Mouse (Mus musculus) CH12F3 (cell line): Measurements from ENCODE around the gene Mcmbp.

Experiments
- in situ Hi-C: fragments of 300-500 bp; cut with MboI; formaldehyde crosslinking; loops from 2 replicates; pipeline ENCODE4 v1.14.3; 2020; ENCODE audit warnings: low sequenced_read_pairs

Gene Mcmbp

GRCm38 (mm10) chr7:128740334-128740733 is at the start of gene Mcmbp:
Gene Mcmbp, minus strand, starts transcription at chr7:128740495.
- in situ Hi-C loops = no loop called here

GRCm38 (mm10) chr7:128790045-128790444 is 49.8 kb upstream of the Mcmbp start:
- in situ Hi-C loops = no loop called here

DNA sequence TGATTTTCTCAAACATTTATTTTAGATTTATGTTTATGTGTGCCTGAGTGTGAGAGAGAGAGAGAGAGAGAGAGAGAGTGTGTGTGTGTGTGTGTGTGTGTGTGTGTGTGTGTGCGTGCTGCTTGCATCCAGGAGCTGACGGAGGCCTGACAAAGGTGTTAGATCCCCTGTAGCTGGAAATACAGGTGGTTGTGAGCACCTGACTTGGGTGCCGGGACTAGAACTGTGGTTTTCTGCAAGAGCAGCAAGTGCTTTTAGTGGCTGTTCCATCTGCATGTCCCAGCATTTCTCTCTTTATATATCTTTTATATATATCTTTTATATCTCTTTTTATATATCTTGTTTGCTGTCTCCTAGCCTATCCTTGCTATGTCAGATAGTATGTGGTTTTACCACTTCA is 41.6 kb upstream of the Mcmbp start:
- in situ Hi-C loops = no loop called here

- in situ Hi-C loops = no loop called here
Measured at GRCm38 (mm10) chr7:128779305-128779704, 39.0 kb upstream of the Mcmbp start.

GRCm38 (mm10) chr7:128777201-128777600 is 36.9 kb upstream of the Mcmbp start:
- in situ Hi-C loops = no loop called here

DNA sequence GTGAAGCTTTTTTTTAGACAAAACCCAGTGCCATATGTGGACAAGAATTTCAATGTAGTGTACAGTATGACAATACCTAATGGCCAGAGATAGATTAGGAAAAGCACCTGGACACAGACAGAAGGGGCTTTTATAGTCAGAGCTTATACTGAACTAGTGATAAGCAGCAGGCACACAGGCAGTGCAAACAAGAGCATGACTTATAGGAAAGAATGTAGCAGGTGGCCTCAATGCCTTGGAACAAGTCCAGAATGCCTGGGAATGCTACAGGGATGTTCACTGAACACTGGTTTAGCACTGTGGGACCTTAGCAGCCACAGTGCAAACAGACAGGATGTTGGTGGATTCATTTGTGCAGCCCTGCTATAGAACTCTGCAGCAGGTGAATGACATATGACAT is 26.4 kb upstream of the Mcmbp start:
- in situ Hi-C loops = no loop called here

GRCm38 (mm10) chr7:128758948-128759347 is 18.7 kb upstream of the Mcmbp start:
- in situ Hi-C loops = no loop called here

- in situ Hi-C loops = no loop called here
Measured at GRCm38 (mm10) chr7:128755396-128755795, 15.1 kb upstream of the Mcmbp start.

DNA sequence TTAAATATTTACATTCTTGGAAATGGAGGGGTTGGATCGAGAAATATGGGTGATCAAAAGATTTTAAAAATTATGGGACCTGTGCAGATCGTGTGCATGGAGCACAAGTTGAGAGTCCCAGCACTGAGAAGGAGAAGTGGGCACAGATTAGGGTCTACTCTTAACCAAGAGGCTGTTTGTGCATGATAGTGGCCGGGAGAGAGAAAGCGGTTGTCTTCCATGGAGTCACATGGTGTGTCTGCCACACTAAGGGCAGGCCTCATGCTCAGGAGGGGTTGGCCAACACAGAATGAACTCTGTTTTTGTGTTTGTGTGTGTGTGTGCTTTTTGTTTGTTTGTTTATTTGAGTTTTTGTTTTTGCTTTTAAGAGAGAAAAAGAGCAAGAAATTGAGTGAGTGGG is 11.7 kb upstream of the Mcmbp start:
- in situ Hi-C loops = no loop called here

DNA sequence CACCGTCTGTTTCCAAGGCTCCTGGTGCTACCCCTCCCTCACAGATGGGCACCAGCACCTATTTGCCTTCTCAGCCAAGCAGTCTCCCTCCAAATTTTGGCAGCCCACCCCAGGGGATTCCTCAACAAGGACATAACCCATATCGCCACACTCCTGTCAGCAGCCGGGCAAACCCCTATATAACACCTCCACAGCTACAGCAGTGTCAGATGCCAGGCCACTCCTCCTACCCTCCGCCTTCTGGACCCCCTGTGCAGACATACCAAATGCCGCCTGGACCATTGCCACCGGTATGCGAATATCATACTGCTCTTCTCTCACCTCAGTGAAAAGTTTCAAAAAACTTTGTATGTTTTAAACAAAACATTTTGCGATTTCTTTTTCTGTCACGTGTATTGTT is 10.0 kb upstream of the Mcmbp start:
- in situ Hi-C loops = no loop called here

DNA sequence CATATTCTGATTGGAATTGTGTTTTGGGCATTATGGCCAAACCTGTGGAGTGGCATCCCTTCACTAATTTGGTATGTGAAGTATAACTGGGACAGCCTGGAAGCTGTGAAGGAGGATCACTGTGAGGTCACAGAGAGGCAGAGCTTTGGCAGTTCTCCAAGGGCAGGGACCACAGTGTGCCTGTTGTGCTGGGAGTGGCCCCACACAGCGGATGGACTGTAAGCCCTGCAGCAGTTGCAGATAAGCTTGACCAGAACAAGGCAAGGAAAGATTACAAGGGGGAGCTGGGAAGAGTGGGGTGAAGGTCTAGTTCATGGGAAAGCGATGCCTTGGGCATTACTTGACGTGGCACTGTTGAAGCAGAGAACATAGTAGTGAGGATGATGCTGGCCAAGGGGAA is 8.5 kb upstream of the Mcmbp start:
- in situ Hi-C loops = no loop called here

- in situ Hi-C loops = no loop called here
Measured at GRCm38 (mm10) chr7:128746151-128746550, 5.9 kb upstream of the Mcmbp start.

DNA sequence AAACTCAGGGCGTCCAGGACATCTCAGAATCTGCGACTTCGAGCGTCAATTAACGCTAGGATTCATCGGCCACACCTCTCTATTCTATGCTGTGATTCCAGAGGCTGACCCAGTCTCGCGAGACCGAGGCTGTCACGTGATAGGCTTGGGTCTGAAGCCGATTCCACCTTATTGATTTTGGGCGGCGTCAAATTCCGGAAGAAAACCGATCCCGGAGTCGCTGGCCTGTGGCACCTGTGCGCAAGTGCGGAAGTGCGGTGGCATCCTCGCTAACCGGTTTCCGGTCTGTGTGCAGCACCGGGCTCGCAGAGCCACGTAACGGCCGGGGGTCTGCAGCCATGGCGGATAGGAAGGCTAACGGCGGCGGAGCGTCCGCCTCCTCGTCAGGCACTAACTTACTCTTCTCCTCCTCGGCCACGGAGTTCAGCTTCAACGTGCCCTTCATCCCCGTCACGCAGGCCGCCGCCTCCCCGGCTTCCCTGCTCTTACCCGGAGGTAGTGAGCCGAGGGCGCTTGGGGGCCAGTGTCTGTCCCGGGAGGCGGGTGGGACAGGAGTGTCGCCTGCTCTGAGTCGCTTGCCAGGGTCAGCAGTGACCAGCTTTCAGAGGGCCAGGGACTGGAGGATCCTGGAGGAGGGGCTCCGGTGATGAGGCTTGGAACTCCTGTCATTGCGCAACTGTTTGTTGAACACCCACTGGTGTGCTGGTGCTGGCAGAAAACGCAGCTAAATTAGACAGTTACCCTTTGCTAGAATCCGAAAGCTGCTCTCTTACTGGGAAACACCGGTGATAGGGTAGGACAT is 4.6 kb upstream of the Mcmbp start, which contains the start of gene Sec23ip:
Sec23ip (plus strand) TSS at position 260 of the 802 bp plus-strand sequence.
- in situ Hi-C loops = no loop called here

- in situ Hi-C loops = no loop called here
Measured at GRCm38 (mm10) chr7:128743898-128744297, 3.6 kb upstream of the Mcmbp start.

DNA sequence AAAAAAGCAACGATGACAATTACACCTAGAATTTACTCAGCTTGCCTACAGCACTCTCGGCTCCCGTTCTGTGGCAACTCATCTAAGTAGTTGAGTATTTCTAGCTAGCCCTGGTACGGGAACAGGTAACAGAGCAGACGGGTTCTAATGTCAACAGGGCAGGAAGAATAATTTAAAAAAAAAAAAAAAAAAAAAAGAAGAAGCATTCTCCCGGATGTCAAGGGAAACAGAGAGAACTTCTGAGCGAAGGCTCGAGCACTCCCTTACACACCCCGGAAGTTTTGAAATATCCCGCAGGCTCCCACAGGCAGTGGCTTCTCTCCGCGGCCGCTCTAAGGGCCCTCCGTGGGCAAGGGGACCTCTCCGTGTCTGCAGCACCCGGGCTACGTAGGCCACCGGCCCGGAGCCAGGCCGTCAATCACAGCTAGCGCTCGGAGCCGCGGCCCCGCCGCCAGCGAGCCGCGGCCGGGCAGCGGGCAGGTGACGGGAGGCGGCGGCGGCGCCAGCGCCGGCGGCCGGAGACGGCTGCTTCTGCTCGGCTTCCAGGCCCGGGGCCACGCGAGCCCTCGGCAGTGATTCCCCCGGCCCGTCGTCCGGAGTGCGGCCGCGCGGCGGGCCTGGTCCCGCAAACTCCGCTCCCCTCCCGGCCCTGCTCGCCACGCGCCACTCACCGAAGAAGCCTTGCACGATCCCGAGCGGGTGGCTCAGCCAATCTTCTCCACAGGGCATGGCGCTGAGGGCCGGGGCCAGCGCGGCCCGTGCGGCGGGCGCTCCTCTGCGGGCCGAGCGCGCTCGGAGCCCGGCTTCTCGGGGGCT is 625 bp downstream of the Mcmbp start:
- in situ Hi-C loops = no loop called here

DNA sequence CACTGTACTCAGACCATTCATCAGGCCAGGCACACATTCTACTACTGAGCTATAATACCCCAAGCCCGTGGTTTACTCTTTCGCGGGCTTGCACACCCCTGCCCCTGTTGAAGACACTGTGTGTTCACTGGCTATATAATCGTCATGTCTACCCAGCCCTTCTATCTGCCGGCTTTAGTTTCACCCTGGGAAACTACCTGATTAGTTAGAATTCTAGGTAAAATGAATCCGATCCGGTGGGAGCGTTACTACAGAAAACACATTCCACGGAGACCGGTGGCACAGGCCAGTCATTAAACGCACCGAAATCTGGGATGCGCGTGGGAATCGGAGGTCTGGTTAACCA is 1.2 kb downstream of the Mcmbp start:
- in situ Hi-C loops = no loop called here

DNA sequence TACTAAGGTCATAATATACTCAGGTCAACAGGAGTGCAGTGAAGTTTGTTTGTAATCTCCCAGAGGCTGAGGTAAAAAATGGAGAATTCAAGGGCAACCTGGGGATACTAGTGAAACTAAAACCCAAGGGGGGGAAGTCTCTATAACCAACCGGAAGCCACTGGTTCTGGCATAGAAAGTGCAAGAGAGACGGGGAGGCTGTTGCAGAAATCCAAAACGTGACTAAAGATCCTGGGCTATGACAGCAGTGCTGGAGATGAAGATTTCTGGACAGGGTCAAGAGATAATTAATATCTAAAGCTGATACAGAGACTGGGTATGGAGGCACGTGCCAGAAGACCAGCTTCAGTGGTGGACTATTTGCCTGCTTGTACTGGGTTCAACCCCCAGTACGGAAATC is 2.3 kb downstream of the Mcmbp start:
- in situ Hi-C loops = no loop called here

DNA sequence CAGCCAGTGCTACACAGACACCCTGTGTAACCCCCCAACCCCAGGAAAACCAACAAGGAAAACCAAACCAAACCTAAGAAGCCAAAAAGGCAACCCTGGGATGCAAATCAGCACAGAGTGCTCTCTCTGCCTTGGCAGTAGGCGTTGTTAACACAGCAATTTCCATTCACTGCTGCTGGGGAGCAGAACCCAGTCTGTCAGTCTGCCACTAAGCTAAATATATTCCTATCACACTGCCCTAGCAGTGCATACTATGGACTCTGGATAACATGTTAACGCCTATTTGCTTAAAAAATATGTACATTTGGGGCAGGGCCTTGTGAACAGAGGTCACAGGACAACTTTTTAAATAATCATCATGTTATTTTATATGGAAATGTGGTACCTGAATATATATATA is 8.7 kb downstream of the Mcmbp start:
- in situ Hi-C loops = no loop called here

DNA sequence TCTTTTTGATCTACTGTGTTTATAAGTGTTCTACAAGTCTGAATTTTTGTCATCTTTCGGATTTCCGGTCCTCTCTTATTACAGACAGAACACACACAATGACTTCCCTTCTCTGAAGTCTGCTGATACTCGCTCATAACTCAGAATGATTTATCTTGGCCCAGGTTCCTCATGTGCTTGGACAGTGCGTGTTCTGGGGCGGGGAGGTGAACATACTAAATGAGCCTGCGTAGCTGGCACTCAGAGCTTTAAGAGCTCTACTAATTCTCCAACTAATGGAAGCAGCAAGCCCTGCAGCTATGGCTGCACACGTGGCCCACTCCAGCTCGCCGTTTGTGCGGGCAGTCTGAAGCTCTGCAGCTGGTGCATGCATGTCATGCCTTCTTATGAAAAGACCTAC is 11.6 kb downstream of the Mcmbp start:
- in situ Hi-C loops = no loop called here

GRCm38 (mm10) chr7:128727701-128728100 is 12.6 kb downstream of the Mcmbp start:
- in situ Hi-C loops = no loop called here

DNA sequence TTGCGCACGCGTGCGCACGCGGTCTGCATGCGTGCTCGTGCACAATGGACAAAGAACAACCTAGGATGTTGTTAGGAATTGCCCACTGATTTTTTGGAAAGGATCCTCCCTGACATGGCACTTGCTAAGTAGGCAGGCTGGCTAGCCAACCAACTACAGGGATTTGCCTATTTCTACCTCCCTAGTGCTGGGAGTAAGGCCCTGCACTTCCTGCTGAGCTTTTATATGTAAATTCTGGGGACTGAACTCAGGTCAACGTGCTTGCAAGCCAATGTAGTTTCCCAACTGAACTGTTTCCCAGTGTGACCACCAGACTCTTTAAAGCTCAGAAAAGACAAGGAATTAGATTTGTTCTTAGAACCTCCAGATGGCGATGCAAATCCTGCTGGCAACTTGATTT is 13.3 kb downstream of the Mcmbp start:
- in situ Hi-C loops = no loop called here

GRCm38 (mm10) chr7:128725189-128725588 is 15.1 kb downstream of the Mcmbp start:
- in situ Hi-C loops = no loop called here
